ENCODE assay signal across 26 mouse cellular contexts in the genomic region with DNA sequence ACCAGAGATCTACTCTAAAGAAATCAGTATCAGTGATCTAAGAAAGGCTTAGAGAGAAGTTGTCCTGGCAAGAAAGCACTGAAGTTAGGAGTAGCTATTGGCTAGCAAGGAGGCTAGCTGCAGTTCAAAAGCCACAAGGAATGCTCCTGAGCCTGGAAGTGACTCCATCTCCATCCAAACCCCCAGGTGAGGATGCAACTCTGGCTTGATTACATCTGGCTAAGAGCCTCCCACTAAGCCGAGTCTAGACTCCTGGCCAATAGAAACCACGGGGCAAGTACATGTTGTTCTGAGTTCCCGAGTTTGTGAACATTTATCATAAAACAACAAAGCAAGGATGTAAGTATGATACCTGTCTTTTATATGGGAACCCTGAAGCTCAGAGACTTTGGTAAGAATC. TPM values are rescaled to one million over a fixed set of nuclear protein-coding genes. Genes with fewer than 3 reads are reported as not detected.
"Had no signal": no experiment of that assay in that cellular context is flagged by ENCODE, and none has a peak within 500 bp of the region (broad histone marks: within the 10 kb centered on the region; RNA-seq: fewer than 3 reads in every experiment).

No protein-coding gene starts in this region.

- H3K27me3 ChIP-seq: heart, embryonic 15.5 days; hindbrain, embryonic 12.5 days; hindbrain, embryonic 13.5 days; hindbrain, embryonic 15.5 days; intestine, embryonic 15.5 days; kidney, embryonic 15.5 days had no signal

- H3K27ac ChIP-seq: heart, embryonic 13.5 days; heart, embryonic 15.5 days; hindbrain, embryonic 10.5 days; hindbrain, embryonic 12.5 days; hindbrain, embryonic 13.5 days; hindbrain, embryonic 14.5 days; hindbrain, embryonic 15.5 days; hindbrain, postnatal 0 days; intestine, embryonic 15.5 days; kidney, embryonic 15.5 days; kidney, postnatal 0 days; left cerebral cortex, adult 2 months had no signal

- H3K4me1 ChIP-seq: intestine, embryonic 15.5 days had no signal

- ATAC-seq: hindbrain, postnatal 0 days; inflammation-experienced regulatory T-cells, adult 6 months; intestine, embryonic 15.5 days; intestine, embryonic 16.5 days; intestine, postnatal 0 days had no signal

- H3K9me3 ChIP-seq: heart, embryonic 13.5 days; heart, embryonic 15.5 days; hindbrain, embryonic 10.5 days; hindbrain, embryonic 12.5 days; hindbrain, embryonic 13.5 days; hindbrain, embryonic 15.5 days; intestine, embryonic 15.5 days; kidney, embryonic 15.5 days had no signal

- H3K4me3 ChIP-seq: heart, embryonic 13.5 days; heart, embryonic 15.5 days; hindbrain, embryonic 10.5 days; hindbrain, embryonic 12.5 days; hindbrain, embryonic 13.5 days; hindbrain, embryonic 15.5 days; intestine, embryonic 15.5 days; kidney, embryonic 15.5 days; layer of hippocampus, adult 2 months; left cerebral cortex, adult 2 months had no signal

- H3K9ac ChIP-seq: heart, embryonic 13.5 days; heart, embryonic 15.5 days; hindbrain, embryonic 12.5 days; hindbrain, embryonic 13.5 days; hindbrain, embryonic 14.5 days; hindbrain, embryonic 15.5 days; intestine, embryonic 15.5 days; kidney, embryonic 15.5 days had no signal

- H3K36me3 ChIP-seq: heart, embryonic 13.5 days; heart, embryonic 15.5 days; hindbrain, embryonic 10.5 days; hindbrain, embryonic 12.5 days; hindbrain, embryonic 13.5 days; hindbrain, embryonic 15.5 days; intestine, embryonic 15.5 days; kidney, embryonic 15.5 days had no signal

- DNase-seq: heart, postnatal 36 days; layer of hippocampus, adult 9-11 months; layer of hippocampus, postnatal 36 days had no signal

- H3K4me2 ChIP-seq: heart, embryonic 11.5 days; heart, embryonic 13.5 days; heart, embryonic 15.5 days; hindbrain, embryonic 12.5 days; hindbrain, embryonic 13.5 days; hindbrain, embryonic 14.5 days; hindbrain, embryonic 15.5 days; intestine, embryonic 15.5 days; kidney, embryonic 15.5 days had no signal

RNA-seq across cellular contexts. Expression of gene Eps8l3, which starts 33.6 kb away (rescaled TPM):
- polyA plus RNA-seq: heart, embryonic 11.5 days; heart, embryonic 13.5 days; heart, embryonic 14.5 days; heart, embryonic 15.5 days; heart, postnatal 0 days; hindbrain, embryonic 10.5 days; hindbrain, embryonic 11.5 days; hindbrain, embryonic 12.5 days; hindbrain, embryonic 13.5 days; hindbrain, embryonic 14.5 days; hindbrain, embryonic 15.5 days; hindbrain, embryonic 16.5 days; hindbrain, postnatal 0 days; inflammation-experienced regulatory T-cells, adult 6 months; kidney, embryonic 14.5 days; kidney, embryonic 15.5 days; kidney, embryonic 16.5 days had no signal
